Mouse (Mus musculus) heart, postnatal 4 days (tissue): ENCODE data around the gene Mxd1. TPM values are rescaled to one million over a fixed set of nuclear protein-coding genes. Genes with fewer than 3 reads are reported as not detected.
A peak's percentile ranks its signal among the peaks of the same experiment; 100 is the strongest.

Source experiments
- DNase-seq: peaks from one replicate; pipeline ENCODE4 v3.0.0; 2021
- total RNA-seq, 2 experiments: library from RNA; stranded (reverse); gene quantifications; 2 replicates each; pipeline ENCODE4 v1.2.3; 2021

Mxd1 gene
- total RNA-seq = 1 to 10 TPM; 4.0 to 4.3 TPM

- DNase-seq = no peak
Observed at GRCm38 (mm10) chr6:86668580-86669239, at the start of gene Mxd1. Gene Mxd1 (minus strand): TSS chr6:86669161.

- no peak for DNase-seq
Observed at GRCm38 (mm10) chr6:86708072-86708774, 39.3 kb upstream of the Mxd1 start.

GRCm38 (mm10) chr6:86702577-86702976 lies 33.6 kb upstream of the Mxd1 start:
- DNase-seq = no peak

- DNase-seq = no peak
Observed at GRCm38 (mm10) chr6:86697903-86698302, 28.9 kb upstream of the Mxd1 start.

GRCm38 (mm10) chr6:86696213-86696612 lies 27.3 kb upstream of the Mxd1 start:
- DNase-seq = no peak

- DNase-seq = peak; percentile 64
Observed at GRCm38 (mm10) chr6:86694465-86694864, 25.5 kb upstream of the Mxd1 start.

- no peak for DNase-seq
Observed at GRCm38 (mm10) chr6:86689671-86690070, 20.7 kb upstream of the Mxd1 start.

GRCm38 (mm10) chr6:86686971-86687370 lies 18.0 kb upstream of the Mxd1 start:
- DNase-seq = no peak

GRCm38 (mm10) chr6:86684655-86685011 lies 15.7 kb upstream of the Mxd1 start:
- DNase-seq = no peak

- DNase-seq = peak; percentile 95
Observed at GRCm38 (mm10) chr6:86683872-86684654, 15.1 kb upstream of the Mxd1 start, which contains the start of gene Snrnp27. Gene Snrnp27 (minus strand): TSS chr6:86684522.

- DNase-seq = no peak
Observed at GRCm38 (mm10) chr6:86681289-86681688, 12.3 kb upstream of the Mxd1 start.

- DNase-seq = no peak
Observed at GRCm38 (mm10) chr6:86678341-86678740, 9.4 kb upstream of the Mxd1 start.

- peak; percentile 60 for DNase-seq
Observed at GRCm38 (mm10) chr6:86670873-86671272, 1.9 kb upstream of the Mxd1 start.

- peak; percentile 100 for DNase-seq
Observed at GRCm38 (mm10) chr6:86669240-86669727, 323 bp upstream of the Mxd1 start.

GRCm38 (mm10) chr6:86667061-86667460 lies 1.9 kb downstream of the Mxd1 start:
- DNase-seq = no peak

- DNase-seq = no peak
Observed at GRCm38 (mm10) chr6:86665560-86666307, 3.2 kb downstream of the Mxd1 start.

- DNase-seq = no peak
Observed at GRCm38 (mm10) chr6:86665076-86665475, 3.9 kb downstream of the Mxd1 start.

- DNase-seq = no peak
Observed at GRCm38 (mm10) chr6:86660161-86660877, 8.6 kb downstream of the Mxd1 start.

- DNase-seq = no peak
Observed at GRCm38 (mm10) chr6:86658501-86658900, 10.5 kb downstream of the Mxd1 start.

GRCm38 (mm10) chr6:86654270-86654916 lies 14.6 kb downstream of the Mxd1 start:
- no peak for DNase-seq

GRCm38 (mm10) chr6:86653026-86653425 lies 15.9 kb downstream of the Mxd1 start:
- no peak for DNase-seq
